Mouse (Mus musculus) C2C12 (cell line): Measurements from ENCODE around the gene Slc25a15.

ENCODE experiments used
- CTCF ChIP-seq: IDR thresholded peaks from one replicate; pipeline ENCODE4 v1.5.1; 2011; ENCODE audit not compliant: control insufficient read depth, insufficient read depth, insufficient read length
- FOSL1 ChIP-seq: IDR thresholded peaks from one replicate; pipeline ENCODE4 v1.8.0; 2011; ENCODE audit warnings: mild to moderate bottlenecking, low read length; ENCODE audit not compliant: poor library complexity, insufficient read depth, severe bottlenecking
- MAX ChIP-seq: IDR thresholded peaks from one replicate; pipeline ENCODE4 v1.6.1; 2011; ENCODE audit warnings: mild to moderate bottlenecking, control low read depth
- MYOG ChIP-seq: IDR thresholded peaks from one replicate; pipeline ENCODE4 v1.6.1; 2011; ENCODE audit not compliant: control insufficient read depth, insufficient read length; ENCODE audit errors: extremely low read depth
- USF1 ChIP-seq: IDR thresholded peaks from one replicate; pipeline ENCODE4 v1.6.1; 2011; ENCODE audit warnings: low read depth, mild to moderate bottlenecking, control low read depth, moderate library complexity

- TF ChIP-seq CTCF (peak; percentile 18), FOSL1 (no peak), USF1 (no peak), MYOG (no peak), MAX (no peak)
These were observed 21.5 kb downstream of the Slc25a15 start for GRCm38 (mm10) chr8:22376903-22377302.
